Mouse (Mus musculus): ENCODE results near the gene Anpep.

- TF ChIP-seq CTCF (IDR thresholded peaks at IDR 0.05; ENCODE audit: low read depth, low read length), result no peak
- no peak for TF ChIP-seq GATA2 (IDR thresholded peaks at IDR 0.05; ENCODE audit: borderline replicate concordance, low read depth, low read length)
- no peak for TF ChIP-seq GATA1 (IDR thresholded peaks at IDR 0.05; ENCODE audit: borderline replicate concordance, low read length)
- TF ChIP-seq TAL1 (conservative IDR thresholded peaks at IDR 0.05; ENCODE audit: low read depth, low read length), result no peak
Observed at GRCm38 (mm10) chr7:79799506-79799905, 61.4 kb downstream of the Anpep start.

Data from G1E (cell line).